Mouse (Mus musculus) MEL (cell line): Measurements from ENCODE around the gene Zfp300. TPM values are rescaled to one million over a fixed set of nuclear protein-coding genes. Genes with fewer than 3 reads are reported as not detected.

Experiments used
- DNase-seq: peaks from one replicate; pipeline ENCODE4 v3.0.0; 2011; ENCODE audit warnings: low read depth, low spot score
- H3K27ac ChIP-seq: 2 replicates; pipeline ENCODE4 v1.5.1; 2012; ENCODE audit warnings: low read depth, mild to moderate bottlenecking, control low read depth, low read length, moderate library complexity; ENCODE audit not compliant: control insufficient read depth
- H3K27me3 ChIP-seq, 2 experiments: fragments of 150-350 bp in 1 of 2; sonication (generic) in 1 of 2; 2 replicates each; pipeline ENCODE4 v1.6.1; 2012; ENCODE audit warnings: low read length in 2 of 2, mild to moderate bottlenecking in 2 of 2, improper control_type of control experiment in 1 of 2, moderate library complexity in 1 of 2; ENCODE audit not compliant: insufficient read depth in 2 of 2, control insufficient read depth in 1 of 2
- H3K36me3 ChIP-seq, 2 experiments: 2 replicates each; pipeline ENCODE4 v1.6.1; 2012 to 2014; ENCODE audit warnings: low read length in 2 of 2, improper control_type of control experiment in 1 of 2, inconsistent platforms in 1 of 2, mild to moderate bottlenecking in 1 of 2; ENCODE audit not compliant: insufficient read depth in 2 of 2, control insufficient read depth in 1 of 2
- H3K4me1 ChIP-seq, 2 experiments: fragments of 150-350 bp in 1 of 2; sonication (generic) in 1 of 2; 2 replicates each; pipeline ENCODE4 v1.6.1; 2012; ENCODE audit warnings: low read length in 2 of 2, improper control_type of control experiment in 1 of 2, mild to moderate bottlenecking in 1 of 2; ENCODE audit not compliant: insufficient read depth in 2 of 2, control insufficient read depth in 1 of 2
- H3K4me3 ChIP-seq, 2 experiments: fragments of 150-350 bp in 1 of 2; sonication (generic) in 1 of 2; 2 replicates each; pipeline ENCODE4 v1.5.1; 2012; ENCODE audit warnings: low read depth in 2 of 2, low read length in 2 of 2, mild to moderate bottlenecking in 2 of 2, moderate library complexity in 2 of 2, control low read depth in 1 of 2, improper control_type of control experiment in 1 of 2; ENCODE audit not compliant: control insufficient read depth in 1 of 2, insufficient read depth in 1 of 2
- H3K79me2 ChIP-seq: 2 replicates; pipeline ENCODE4 v1.6.1; 2012; ENCODE audit warnings: mild to moderate bottlenecking, low read length, moderate library complexity; ENCODE audit not compliant: control insufficient read depth, poor library complexity, insufficient read depth
- H3K9ac ChIP-seq: 2 replicates; pipeline ENCODE4 v1.6.1; 2012; ENCODE audit warnings: low read depth, mild to moderate bottlenecking, control low read depth, low read length, moderate library complexity; ENCODE audit not compliant: control insufficient read depth, poor library complexity, severe bottlenecking
- H3K9me3 ChIP-seq: fragments of 150-350 bp; sonication (generic); replicated peaks from 2 replicates; pipeline ENCODE4 v1.6.1; 2012; ENCODE audit warnings: mild to moderate bottlenecking, low read length, improper control_type of control experiment, moderate library complexity; ENCODE audit not compliant: insufficient read depth
- CHD1 ChIP-seq: IDR thresholded peaks from 2 replicates; pipeline ENCODE4 v1.6.1; 2012; ENCODE audit warnings: low read depth, mild to moderate bottlenecking, inconsistent platforms, low read length, improper control_type of control experiment
- E2F4 ChIP-seq: IDR thresholded peaks from 2 replicates; pipeline ENCODE4 v1.6.1; 2011; ENCODE audit warnings: low read depth, low read length, improper control_type of control experiment, borderline replicate concordance
- ELF1 ChIP-seq: IDR thresholded peaks from 2 replicates; pipeline ENCODE4 v1.6.1; 2014; ENCODE audit warnings: low read depth, mild to moderate bottlenecking, inconsistent platforms, low read length, improper control_type of control experiment, moderate library complexity
- EP300 ChIP-seq, 2 experiments: IDR thresholded peaks; 2 replicates each; pipeline ENCODE4 v1.6.1; 2011; ENCODE audit warnings: improper control_type of control experiment in 2 of 2, low read length in 2 of 2, low read depth in 1 of 2, mild to moderate bottlenecking in 1 of 2
- GATA1 ChIP-seq: IDR thresholded peaks from 2 replicates; pipeline ENCODE4 v1.6.1; 2011; ENCODE audit warnings: low read depth, low read length, improper control_type of control experiment
- HCFC1 ChIP-seq: IDR thresholded peaks from 2 replicates; pipeline ENCODE4 v1.6.1; 2012; ENCODE audit warnings: low read depth, mild to moderate bottlenecking, inconsistent platforms, low read length, improper control_type of control experiment, moderate library complexity
- JUND ChIP-seq: IDR thresholded peaks from 2 replicates; pipeline ENCODE4 v1.6.1; 2011; ENCODE audit warnings: low read depth, mild to moderate bottlenecking, improper control_type of control experiment, low read length
- MAFK ChIP-seq: IDR thresholded peaks from 2 replicates; pipeline ENCODE4 v1.6.1; 2011; ENCODE audit warnings: low read depth, mild to moderate bottlenecking, low read length, improper control_type of control experiment, borderline replicate concordance
- MAZ ChIP-seq: IDR thresholded peaks from 2 replicates; pipeline ENCODE4 v1.6.1; 2012; ENCODE audit warnings: low read depth, mild to moderate bottlenecking, inconsistent platforms, low read length, improper control_type of control experiment
- MEF2A ChIP-seq: IDR thresholded peaks from 2 replicates; pipeline ENCODE4 v1.6.1; 2014; ENCODE audit warnings: low read depth, mild to moderate bottlenecking, inconsistent platforms, low read length, improper control_type of control experiment; ENCODE audit not compliant: poor library complexity, insufficient replicate concordance, severe bottlenecking; ENCODE audit errors: extremely low read depth
- MXI1 ChIP-seq: IDR thresholded peaks from 2 replicates; pipeline ENCODE4 v1.6.1; 2011; ENCODE audit warnings: mild to moderate bottlenecking, low read depth, low read length, improper control_type of control experiment
- MYB ChIP-seq: IDR thresholded peaks from 2 replicates; pipeline ENCODE4 v1.6.1; 2011; ENCODE audit warnings: mild to moderate bottlenecking, low read depth, low read length, improper control_type of control experiment
- MYC ChIP-seq: IDR thresholded peaks from 2 replicates; pipeline ENCODE4 v1.6.1; 2011; ENCODE audit warnings: low read depth, mild to moderate bottlenecking, low read length, improper control_type of control experiment, moderate library complexity
- NELFE ChIP-seq: IDR thresholded peaks from 2 replicates; pipeline ENCODE4 v1.6.1; 2011; ENCODE audit warnings: low read depth, low read length, improper control_type of control experiment
- POLR2AphosphoS2 ChIP-seq: IDR thresholded peaks from 2 replicates; pipeline ENCODE4 v1.6.1; 2011; ENCODE audit warnings: low read length, improper control_type of control experiment
- POLR2AphosphoS5 ChIP-seq: IDR thresholded peaks from 2 replicates; pipeline ENCODE4 v1.6.1; 2012; ENCODE audit warnings: low read depth, borderline replicate concordance, mild to moderate bottlenecking, inconsistent platforms, low read length, moderate library complexity, mixed read lengths
- RCOR1 ChIP-seq: IDR thresholded peaks from 2 replicates; pipeline ENCODE4 v1.6.1; 2012; ENCODE audit warnings: low read depth, mild to moderate bottlenecking, inconsistent platforms, low read length, improper control_type of control experiment
- SIN3A ChIP-seq: IDR thresholded peaks from 2 replicates; pipeline ENCODE4 v1.6.1; 2012; ENCODE audit warnings: low read length, improper control_type of control experiment, inconsistent platforms
- TBP ChIP-seq: IDR thresholded peaks from 2 replicates; pipeline ENCODE4 v1.8.0; 2011; ENCODE audit warnings: low read depth, low read length, improper control_type of control experiment
- USF2 ChIP-seq, 2 experiments: IDR thresholded peaks; 2 replicates each; pipeline ENCODE4 v1.6.1; 2011 to 2012; ENCODE audit warnings: improper control_type of control experiment in 2 of 2, low read length in 2 of 2, borderline replicate concordance in 1 of 2, inconsistent platforms in 1 of 2, low read depth in 1 of 2, mild to moderate bottlenecking in 1 of 2; ENCODE audit not compliant: insufficient read depth in 1 of 2
- ZC3H11A ChIP-seq: IDR thresholded peaks from 2 replicates; pipeline ENCODE4 v1.6.1; 2012; ENCODE audit warnings: low read depth, mild to moderate bottlenecking, inconsistent platforms, low read length, improper control_type of control experiment
- ZNF384 ChIP-seq: IDR thresholded peaks from 2 replicates; pipeline ENCODE4 v1.6.1; 2012; ENCODE audit warnings: low read depth, mild to moderate bottlenecking, inconsistent platforms, low read length, improper control_type of control experiment
- polyA plus RNA-seq, 2 experiments: library from polyadenylated mRNA; stranded (reverse) in 1 of 2; unstranded in 1 of 2; fragments of >175 nt in 1 of 2; fragments of >200 nt in 1 of 2; gene quantifications; 2 replicates each; pipeline versions ENCODE4 v1.2.1 to v1.2.4; 2012; ENCODE audit warnings: low replicate concordance in 2 of 2, low read depth in 1 of 2; ENCODE audit not compliant: insufficient read length in 2 of 2, insufficient read depth in 1 of 2, missing spikeins in 1 of 2
- total RNA-seq: library from RNA; depleted of rRNA; stranded (reverse); fragments of 300-350 nt; gene quantifications from 2 replicates; pipeline ENCODE4 v1.2.3, GENCODE M21; 2012

Gene Zfp300
- total and polyA plus RNA-seq, 3 experiments, result not detected

GRCm38 (mm10) chrX:21089867-21090239 lies 526 bp upstream of the Zfp300 start:
- Histone ChIP-seq H3K79me2 (no peaks in the 10 kb centered on the region), H3K9ac (no peak overlapping the region), H3K4me3 (no peak overlapping the region), H3K9me3 (no peaks in the 10 kb centered on the region), H3K27ac (no peak overlapping the region), H3K4me1 (no peaks in the 10 kb centered on the region), H3K27me3 (no peaks in the 10 kb centered on the region), H3K36me3 (no peaks in the 10 kb centered on the region)
- DNase-seq, result no peak
- no peak for TF ChIP-seq USF2 (IDR thresholded peaks at IDR 0.05; ENCODE audit: borderline replicate concordance in 1 of 2, insufficient read depth in 1 of 2, low read depth in 1 of 2, low read length in 2 of 2)
- TF ChIP-seq JUND, result no peak
- TF ChIP-seq ZC3H11A, result no peak
- TF ChIP-seq MXI1, result no peak
- no peak for TF ChIP-seq TBP
- TF ChIP-seq MAZ, result no peak
- TF ChIP-seq MYC, result no peak
- no peak for TF ChIP-seq HCFC1
- no peak for TF ChIP-seq CHD1
- TF ChIP-seq POLR2AphosphoS5, result no peak
- no peak for TF ChIP-seq ZNF384
- TF ChIP-seq RCOR1, result no peak
- TF ChIP-seq E2F4, result no peak
- TF ChIP-seq MYB, result no peak
- no peak for TF ChIP-seq SIN3A
- TF ChIP-seq MAFK, result no peak
- no peak for TF ChIP-seq EP300 (IDR thresholded peaks at IDR 0.05; ENCODE audit: low read depth in 1 of 2, low read length in 2 of 2)
- no peak for TF ChIP-seq NELFE
- TF ChIP-seq GATA1, result no peak
- TF ChIP-seq MEF2A, result no peak

- no peaks in the 10 kb centered on the region for H3K27me3 ChIP-seq
- no peak for DNase-seq
- TF ChIP-seq MYB (no peak), POLR2AphosphoS2 (no peak), MAZ (no peak), ELF1 (no peak), JUND (no peak)
- no peak overlapping the region for H3K9ac ChIP-seq
- no peaks in the 10 kb centered on the region for H3K36me3 ChIP-seq
- H3K27ac ChIP-seq, result no peak overlapping the region
- H3K4me3 ChIP-seq, result no peak overlapping the region
- H3K79me2 ChIP-seq, result no peaks in the 10 kb centered on the region
- no peaks in the 10 kb centered on the region for H3K9me3 ChIP-seq
- H3K4me1 ChIP-seq, result no peaks in the 10 kb centered on the region
These were observed 713 bp downstream of the Zfp300 start for GRCm38 (mm10) chrX:21088645-21088982.
